Comparison of ENCODE assay signal across 20 mouse cellular contexts in the genomic region with DNA sequence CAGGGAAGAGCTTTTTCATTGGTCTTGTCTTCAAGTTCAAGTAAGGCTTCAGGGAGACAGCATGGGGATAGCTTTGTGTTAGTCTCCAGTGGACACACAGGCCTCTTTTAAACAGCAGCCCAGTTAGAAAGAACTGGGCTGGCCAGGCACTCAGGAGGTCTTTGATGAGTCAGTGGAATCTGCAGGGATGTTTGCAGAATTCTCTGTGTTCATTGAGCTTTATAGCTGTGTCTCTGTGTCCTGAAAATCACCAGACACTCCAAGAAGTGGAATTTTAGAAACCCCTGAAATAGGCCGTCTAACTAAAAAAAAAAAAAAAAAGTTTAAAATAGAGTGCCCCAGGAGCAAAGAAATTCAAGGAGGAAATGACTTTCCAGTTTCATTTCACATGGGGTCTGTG.
DNase-seq lines count a peak whose midpoint lies in the region; ATAC-seq lines count a peak whose summit lies in the region.
"Had no signal": no experiment of that assay in that cellular context is flagged by ENCODE, and none has a peak within 500 bp of the region (broad histone marks: within the 10 kb centered on the region; RNA-seq: fewer than 3 reads in every experiment).

No protein-coding gene starts in this region.

- peak; percentile 75 for ATAC-seq in frontal cortex, adult (ENCODE audit: low TSS enrichment)
- no peak for ATAC-seq in hindbrain, embryonic 14.5 days (ENCODE audit: low FRiP score)
- ATAC-seq in hindbrain, embryonic 12.5 days (ENCODE audit: low FRiP score) = no peak
- ATAC-seq: forebrain, embryonic 14.5 days; forebrain, postnatal 0 days; hindbrain, postnatal 0 days; inflammation-experienced regulatory T-cells, adult 6 months; intestine, embryonic 16.5 days; Patski had no signal

- no peaks in the 10 kb centered on the region for H3K9me3 ChIP-seq in hindbrain, embryonic 14.5 days (ENCODE audit: control insufficient read depth, low read length)
- H3K9me3 ChIP-seq in hindbrain, embryonic 12.5 days (replicated peaks) = 0 out of 2 replicates have a peak, but pooled peaks cover 3% of the 10 kb centered on the region
- H3K9me3 ChIP-seq: heart, embryonic 10.5 days; heart, embryonic 13.5 days; hindbrain, embryonic 13.5 days had no signal

- no peaks in the 10 kb centered on the region for H3K27me3 ChIP-seq in hindbrain, embryonic 14.5 days (ENCODE audit: control insufficient read depth, insufficient read depth, low read length)
- no peaks in the 10 kb centered on the region for H3K27me3 ChIP-seq in hindbrain, embryonic 12.5 days
- H3K27me3 ChIP-seq: heart, embryonic 13.5 days; hindbrain, embryonic 13.5 days; Patski had no signal

- 69% methylated on average over 1 of the region's 1 CpGs for WGBS in hindbrain, embryonic 14.5 days
- 71% methylated on average over 1 of the region's 1 CpGs for WGBS in hindbrain, embryonic 12.5 days

- H3K4me2 ChIP-seq in hindbrain, embryonic 14.5 days (replicated peaks) = no peak overlapping the region
- H3K4me2 ChIP-seq in hindbrain, embryonic 12.5 days (replicated peaks) = no peak overlapping the region
- H3K4me2 ChIP-seq: heart, embryonic 13.5 days; hindbrain, embryonic 13.5 days had no signal

- H3K36me3 ChIP-seq in hindbrain, embryonic 14.5 days (replicated peaks; ENCODE audit: control insufficient read depth, insufficient read depth) = no peaks in the 10 kb centered on the region
- H3K36me3 ChIP-seq in hindbrain, embryonic 12.5 days = no peaks in the 10 kb centered on the region
- H3K36me3 ChIP-seq: heart, embryonic 10.5 days; heart, embryonic 13.5 days; hindbrain, embryonic 13.5 days had no signal

- no peak overlapping the region for H3K4me3 ChIP-seq in hindbrain, embryonic 14.5 days (replicated peaks; ENCODE audit: low read length)
- H3K4me3 ChIP-seq in hindbrain, embryonic 12.5 days = no peak overlapping the region
- H3K4me3 ChIP-seq: heart, adult 2 months; heart, embryonic 10.5 days; heart, embryonic 13.5 days; hindbrain, embryonic 13.5 days had no signal

- H3K9ac ChIP-seq in hindbrain, embryonic 14.5 days = no peak overlapping the region
- no peak overlapping the region for H3K9ac ChIP-seq in hindbrain, embryonic 12.5 days
- H3K9ac ChIP-seq: forebrain, postnatal 0 days; heart, embryonic 13.5 days; hindbrain, embryonic 13.5 days had no signal

- H3K4me1 ChIP-seq in hindbrain, embryonic 14.5 days (replicated peaks; ENCODE audit: control insufficient read depth, insufficient read depth, low read length) = no peaks in the 10 kb centered on the region
- H3K4me1 ChIP-seq in hindbrain, embryonic 12.5 days = no peaks in the 10 kb centered on the region
- H3K4me1 ChIP-seq: heart, embryonic 10.5 days; hindbrain, embryonic 13.5 days had no signal

- DNase-seq in frontal cortex, postnatal 14 days (ENCODE audit: low spot score in 2 of 2) = no peak
- peak; percentile 1 for DNase-seq in hindbrain, embryonic 14.5 days (ENCODE audit: low spot score)
- peak; percentile 58 for DNase-seq in Muller cell, postnatal 12 days (ENCODE audit: inconsistent ontology term)
- peak; percentile 36 for DNase-seq in telencephalon, adult 2 months (ENCODE audit: low read depth, low spot score)
- DNase-seq in embryo, embryonic 11 days = no peak
- DNase-seq: adrenal gland, postnatal 10 days; adrenal gland, postnatal 36 days; forebrain, postnatal 0 days; gastrocnemius, postnatal 25 days; heart, adult 2 months had no signal

- H3K27ac ChIP-seq in hindbrain, embryonic 14.5 days = no peak overlapping the region
- H3K27ac ChIP-seq in hindbrain, embryonic 12.5 days = no peak overlapping the region
- H3K27ac ChIP-seq: heart, adult 2 months; heart, embryonic 10.5 days; heart, embryonic 13.5 days; hindbrain, embryonic 13.5 days; hindbrain, postnatal 0 days had no signal

Comparison
In these comparisons a context has a peak if more than half of its experiments do, and no peak if none do; other contexts are left out.
1. DNase-seq: peak in hindbrain, embryonic 14.5 days (single experiment), Muller cell, postnatal 12 days (single experiment) and telencephalon, adult 2 months (single experiment); none in frontal cortex, postnatal 14 days (0 of 2) and embryo, embryonic 11 days (single experiment).